Mouse (Mus musculus): ENCODE measurements around the gene Gm20431. TPM values are rescaled to one million over a fixed set of nuclear protein-coding genes. Genes with fewer than 3 reads are reported as not detected.
"Not testable (repeated sequence)": the region's sequence is repeated elsewhere in the genome, so short reads cannot be mapped to it uniquely, and the experiment has no call there.

Gm20431 gene
- polyA plus RNA-seq, 1 experiment from 2014 or later, result 2.4 TPM

DNA sequence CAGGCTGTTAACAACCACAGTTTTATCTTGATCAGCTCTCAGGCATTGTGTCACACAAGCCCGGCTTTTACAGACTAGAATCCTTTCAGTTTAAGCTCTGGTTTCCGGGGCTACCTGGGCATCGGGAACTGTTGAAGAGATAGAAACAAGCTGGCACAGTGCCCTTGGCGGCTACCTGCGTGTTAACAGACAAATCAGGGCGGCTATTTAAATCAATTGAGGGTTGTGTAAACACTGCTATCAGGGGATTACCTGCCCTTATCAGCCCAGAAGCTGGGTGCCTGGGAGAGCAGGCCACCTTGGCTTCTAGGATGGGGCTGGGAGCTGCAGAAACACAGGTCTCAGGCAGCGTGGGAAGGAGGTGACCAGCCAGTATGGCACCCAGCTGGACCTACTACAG, 8.6 kb downstream of the Gm20431 start:
- peaks cover 6% of the 10 kb centered on the region for H3K4me1 ChIP-seq
- WGBS, result 88% methylated on average over 7 of the region's 7 CpGs

DNA sequence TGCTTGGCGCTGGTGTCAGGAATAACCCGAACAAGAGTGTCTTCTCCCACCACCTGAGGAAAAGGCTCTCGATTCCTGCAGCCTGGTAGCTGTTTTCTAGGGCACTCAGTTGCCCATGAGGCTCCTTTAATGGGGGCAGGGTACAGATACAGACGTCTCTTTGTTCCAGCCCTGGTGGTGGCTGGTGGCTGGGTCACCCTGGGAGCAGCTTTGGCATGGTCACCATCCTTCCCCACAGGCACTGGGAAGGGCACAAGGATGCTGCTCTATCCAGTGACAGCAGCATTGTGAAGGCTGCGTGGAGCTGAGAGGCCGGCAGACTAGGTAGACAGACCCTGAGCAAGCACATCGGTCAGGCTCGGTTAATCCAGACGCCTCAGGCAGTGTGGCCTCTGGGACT, 9.7 kb downstream of the Gm20431 start:
- DNase-seq (ENCODE audit: low spot score), result no peak
- 91% methylated on average over 9 of the region's 9 CpGs for WGBS
- Histone ChIP-seq H3K4me3 (no peak overlapping the region), H3K9me3 (replicated peaks) (no peaks in the 10 kb centered on the region), H3K27me3 (ENCODE audit: low read depth, poor library complexity, severe bottlenecking) (no peaks in the 10 kb centered on the region), H3K27ac (replicated peaks) (no peak overlapping the region), H3K4me1 (peaks cover under 1% of the 10 kb centered on the region; the same call in 1 of the 2 replicates), H3K36me3 (peaks cover 74% of the 10 kb centered on the region)

More for the DNA sequence above, 8.6 kb downstream of the Gm20431 start:
- DNase-seq (ENCODE audit: low spot score), result no peak
- Histone ChIP-seq H3K27ac (replicated peaks) (no peak overlapping the region), H3K27me3 (ENCODE audit: low read depth, poor library complexity, severe bottlenecking) (no peaks in the 10 kb centered on the region), H3K36me3 (peaks cover 74% of the 10 kb centered on the region), H3K9me3 (replicated peaks) (no peaks in the 10 kb centered on the region), H3K4me3 (no peak overlapping the region)

DNA sequence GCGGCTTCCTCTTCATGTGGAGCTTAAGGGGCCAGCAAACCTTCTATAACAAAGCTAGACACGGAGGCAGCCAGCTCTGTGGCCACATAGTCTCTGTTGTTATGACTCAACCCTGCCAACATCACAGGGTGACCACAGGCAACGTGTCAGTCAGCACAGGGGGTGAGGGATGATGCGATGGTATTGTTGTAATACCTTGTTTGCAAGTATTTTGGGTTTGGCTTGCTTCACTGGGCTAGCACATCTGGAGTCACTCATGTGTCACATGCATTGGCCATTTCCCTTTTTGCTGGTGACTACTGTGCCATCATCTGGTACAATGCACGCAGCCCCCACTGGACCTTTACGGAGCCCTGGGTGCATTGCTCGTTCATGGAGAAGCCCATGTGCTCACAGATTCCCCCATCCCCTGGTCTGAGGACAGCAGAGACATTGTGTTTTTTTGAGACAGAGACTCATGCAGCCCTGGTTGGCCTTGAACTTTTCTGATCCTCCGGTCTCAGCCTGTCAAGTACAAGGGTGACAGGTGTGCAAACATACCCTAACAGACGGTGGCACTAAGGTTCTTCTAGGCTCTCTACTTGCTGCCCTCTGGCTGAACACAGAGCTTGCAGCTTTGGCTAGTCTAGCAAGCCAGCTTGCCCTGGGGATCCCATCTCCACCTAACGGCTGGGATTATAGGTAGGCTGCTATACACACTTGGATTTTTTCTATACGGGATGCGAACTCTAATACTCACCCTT, 11.8 kb downstream of the Gm20431 start:
- no peak overlapping the region for H3K4me3 ChIP-seq
- no peak overlapping the region for H3K27ac ChIP-seq (replicated peaks)
- H3K9me3 ChIP-seq (replicated peaks), result no peaks in the 10 kb centered on the region
- H3K27me3 ChIP-seq (ENCODE audit: low read depth, poor library complexity, severe bottlenecking), result no peaks in the 10 kb centered on the region
- H3K36me3 ChIP-seq, result peaks cover 88% of the 10 kb centered on the region
- no peaks in the 10 kb centered on the region for H3K4me1 ChIP-seq
- no peak for DNase-seq (ENCODE audit: low spot score)
- WGBS, result 94% methylated on average over 12 of the region's 12 CpGs

- 79% methylated on average over 4 of the region's 4 CpGs for WGBS
- H3K27me3 ChIP-seq (ENCODE audit: low read depth, poor library complexity, severe bottlenecking), result no peaks in the 10 kb centered on the region
- no peaks in the 10 kb centered on the region for H3K4me1 ChIP-seq
- no peak overlapping the region for H3K4me3 ChIP-seq
- DNase-seq (ENCODE audit: low spot score), result no peak
- no peaks in the 10 kb centered on the region for H3K9me3 ChIP-seq (replicated peaks)
- no peak overlapping the region for H3K27ac ChIP-seq (replicated peaks)
- H3K36me3 ChIP-seq, result peaks cover 78% of the 10 kb centered on the region
Measured at GRCm38 (mm10) chr2:167646411-167646810, 14.9 kb downstream of the Gm20431 start.

DNA sequence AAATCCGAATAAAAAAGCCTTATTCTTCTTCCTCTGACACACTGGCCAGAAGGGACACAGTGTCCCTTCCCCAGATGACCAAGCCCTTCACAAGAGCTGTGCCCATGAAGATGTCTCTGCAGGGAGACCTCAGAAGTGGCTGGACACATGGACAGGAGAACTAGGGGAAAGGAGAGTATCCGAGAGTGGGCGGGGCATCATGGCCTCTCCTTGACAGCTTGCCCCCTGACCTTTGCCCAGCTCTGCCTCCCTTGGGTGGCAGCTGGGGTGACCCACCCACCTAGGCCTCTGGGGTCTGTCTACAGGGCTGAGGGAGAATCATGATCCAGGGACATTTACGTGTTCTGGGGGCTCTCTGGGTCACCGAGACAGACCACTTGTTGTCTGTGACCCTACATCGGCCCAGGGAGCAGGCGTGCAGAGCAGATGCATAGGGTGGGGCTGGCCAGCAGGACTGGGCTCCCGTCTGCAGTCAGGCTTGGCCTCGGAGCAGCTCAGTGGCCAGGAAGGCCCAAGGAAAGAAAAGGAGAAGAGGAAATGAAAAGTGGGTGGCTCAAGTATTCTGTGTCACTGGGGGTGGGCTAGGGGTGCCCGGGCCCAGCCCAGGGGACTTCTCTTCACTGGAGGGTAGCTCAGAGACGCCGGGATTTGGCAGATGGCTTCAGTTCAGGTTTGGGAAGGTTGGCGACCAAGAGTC, 17.8 kb downstream of the Gm20431 start:
- not testable (repeated sequence) for H3K27me3 ChIP-seq (ENCODE audit: low read depth, poor library complexity, severe bottlenecking); H3K4me1 ChIP-seq; H3K9me3 ChIP-seq (replicated peaks); H3K27ac ChIP-seq (replicated peaks); DNase-seq (ENCODE audit: low spot score); H3K4me3 ChIP-seq
- peaks cover 54% of the 10 kb centered on the region for H3K36me3 ChIP-seq
- WGBS, result 88% methylated on average over 13 of the region's 13 CpGs

- H3K4me1 ChIP-seq, result no peaks in the 10 kb centered on the region
- DNase-seq (ENCODE audit: low spot score), result no peak
- H3K9me3 ChIP-seq (replicated peaks), result no peaks in the 10 kb centered on the region
- WGBS, result 89% methylated on average over 6 of the region's 6 CpGs
- H3K27me3 ChIP-seq (ENCODE audit: low read depth, poor library complexity, severe bottlenecking), result no peaks in the 10 kb centered on the region; the same call in 1 of the 2 replicates
- peaks cover 43% of the 10 kb centered on the region for H3K36me3 ChIP-seq
- no peak overlapping the region for H3K27ac ChIP-seq (replicated peaks)
- H3K4me3 ChIP-seq, result no peak overlapping the region
Measured at GRCm38 (mm10) chr2:167642164-167642563, 19.1 kb downstream of the Gm20431 start.

DNA sequence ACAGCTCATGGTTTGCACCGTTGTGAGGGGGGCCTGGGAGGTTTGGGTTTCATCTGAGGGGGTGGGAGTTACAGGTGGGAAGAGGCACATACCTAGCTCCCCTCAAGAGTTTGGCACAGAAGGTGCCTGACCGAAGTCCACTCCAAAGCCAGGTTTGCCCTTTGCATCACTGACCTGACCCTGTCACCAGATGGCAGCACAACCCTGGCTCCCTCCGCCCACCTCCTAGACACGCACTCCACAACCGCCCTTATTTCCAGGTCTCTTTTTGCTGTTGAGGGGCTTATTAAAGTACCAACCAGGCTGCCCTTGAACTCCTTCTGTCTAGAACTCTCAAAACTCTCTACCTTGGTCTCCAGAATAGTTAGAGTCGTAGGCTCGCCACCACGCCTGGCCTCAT, 20.0 kb downstream of the Gm20431 start:
- no peaks in the 10 kb centered on the region; the same call in 1 of the 2 replicates for H3K27me3 ChIP-seq (ENCODE audit: low read depth, poor library complexity, severe bottlenecking)
- no peaks in the 10 kb centered on the region for H3K9me3 ChIP-seq (replicated peaks)
- WGBS, result 49% methylated on average over 8 of the region's 8 CpGs
- no peak overlapping the region for H3K4me3 ChIP-seq
- H3K27ac ChIP-seq (replicated peaks), result no peak overlapping the region
- DNase-seq (ENCODE audit: low spot score), result no peak
- peaks cover 39% of the 10 kb centered on the region for H3K36me3 ChIP-seq
- no peaks in the 10 kb centered on the region for H3K4me1 ChIP-seq

- DNase-seq (ENCODE audit: low spot score), result peak; percentile 38
- peaks cover 28% of the 10 kb centered on the region for H3K36me3 ChIP-seq
- WGBS, result 75% methylated on average over 3 of the region's 3 CpGs
- H3K27ac ChIP-seq (replicated peaks), result no peak overlapping the region
- H3K9me3 ChIP-seq (replicated peaks), result no peaks in the 10 kb centered on the region
- H3K4me3 ChIP-seq, result no peak overlapping the region
- H3K4me1 ChIP-seq, result no peaks in the 10 kb centered on the region
- H3K27me3 ChIP-seq (ENCODE audit: low read depth, poor library complexity, severe bottlenecking), result no peaks in the 10 kb centered on the region; the same call in 1 of the 2 replicates
Measured at GRCm38 (mm10) chr2:167640279-167640678, 21.0 kb downstream of the Gm20431 start.

DNA sequence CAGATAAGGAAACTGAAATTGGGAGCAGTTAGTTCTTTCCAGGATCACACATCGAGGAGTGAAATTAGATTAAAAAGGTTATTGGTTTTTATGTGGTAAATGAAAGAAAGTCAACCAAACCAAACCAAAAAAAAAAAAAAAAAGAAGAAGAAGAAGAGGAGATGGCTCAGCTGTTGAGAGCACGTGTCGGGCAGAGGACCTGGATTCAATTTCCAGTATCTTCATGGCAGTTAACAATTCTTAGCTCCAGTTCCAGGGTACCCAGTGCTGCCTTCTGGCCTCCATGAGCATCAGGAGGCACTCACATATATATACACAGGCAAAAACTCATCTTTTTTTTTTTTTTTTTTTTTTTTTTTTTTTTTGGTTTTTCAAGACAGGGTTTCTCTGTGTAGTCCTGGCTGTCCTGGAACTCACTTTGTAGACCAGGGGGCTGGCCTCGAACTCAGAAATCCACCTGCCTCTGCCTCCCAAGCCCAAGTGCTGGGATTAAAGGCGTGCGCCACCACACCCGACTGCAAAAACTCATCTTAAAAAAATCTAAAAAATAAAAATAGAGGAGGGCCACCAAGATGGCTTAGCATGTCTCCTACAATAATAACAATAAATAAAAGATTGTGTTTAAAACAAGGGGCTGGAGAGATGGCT, 26.3 kb downstream of the Gm20431 start:
- no peak for DNase-seq (ENCODE audit: low spot score)
- Histone ChIP-seq H3K4me1 (peaks cover 48% of the 10 kb centered on the region), H3K36me3 (no peaks in the 10 kb centered on the region), H3K27ac (replicated peaks) (no peak overlapping the region), H3K4me3 (peak overlapping the region; percentile 43), H3K9me3 (replicated peaks) (no peaks in the 10 kb centered on the region), H3K27me3 (ENCODE audit: low read depth, poor library complexity, severe bottlenecking) (no peaks in the 10 kb centered on the region; the same call in 1 of the 2 replicates)
- 78% methylated on average over 7 of the region's 7 CpGs for WGBS

GRCm38 (mm10) chr2:167634338-167634770, 26.9 kb downstream of the Gm20431 start:
- DNase-seq (ENCODE audit: low spot score), result peak; percentile 95
- peak overlapping the region; percentile 43 for H3K4me3 ChIP-seq
- H3K36me3 ChIP-seq, result peaks cover 4% of the 10 kb centered on the region; the same call in 1 of the 2 replicates
- H3K9me3 ChIP-seq (replicated peaks), result no peaks in the 10 kb centered on the region
- H3K27me3 ChIP-seq (ENCODE audit: low read depth, poor library complexity, severe bottlenecking), result no peaks in the 10 kb centered on the region; the same call in 1 of the 2 replicates
- peaks cover 54% of the 10 kb centered on the region for H3K4me1 ChIP-seq
- peak overlapping the region; percentile 84 for H3K27ac ChIP-seq (replicated peaks)
- WGBS, result 2% methylated on average over 15 of the region's 15 CpGs

- no peaks in the 10 kb centered on the region for H3K9me3 ChIP-seq (replicated peaks)
- H3K4me3 ChIP-seq, result no peak overlapping the region
- DNase-seq (ENCODE audit: low spot score), result no peak
- 85% methylated on average over 6 of the region's 6 CpGs for WGBS
- H3K36me3 ChIP-seq, result peaks cover 12% of the 10 kb centered on the region
- H3K27me3 ChIP-seq (ENCODE audit: low read depth, poor library complexity, severe bottlenecking), result no peaks in the 10 kb centered on the region; the same call in 1 of the 2 replicates
- H3K27ac ChIP-seq (replicated peaks), result peak overlapping the region; percentile 84; the same call in 1 of the 2 replicates
- H3K4me1 ChIP-seq, result peaks cover 62% of the 10 kb centered on the region
Measured at GRCm38 (mm10) chr2:167633537-167633872, 27.8 kb downstream of the Gm20431 start.

DNA sequence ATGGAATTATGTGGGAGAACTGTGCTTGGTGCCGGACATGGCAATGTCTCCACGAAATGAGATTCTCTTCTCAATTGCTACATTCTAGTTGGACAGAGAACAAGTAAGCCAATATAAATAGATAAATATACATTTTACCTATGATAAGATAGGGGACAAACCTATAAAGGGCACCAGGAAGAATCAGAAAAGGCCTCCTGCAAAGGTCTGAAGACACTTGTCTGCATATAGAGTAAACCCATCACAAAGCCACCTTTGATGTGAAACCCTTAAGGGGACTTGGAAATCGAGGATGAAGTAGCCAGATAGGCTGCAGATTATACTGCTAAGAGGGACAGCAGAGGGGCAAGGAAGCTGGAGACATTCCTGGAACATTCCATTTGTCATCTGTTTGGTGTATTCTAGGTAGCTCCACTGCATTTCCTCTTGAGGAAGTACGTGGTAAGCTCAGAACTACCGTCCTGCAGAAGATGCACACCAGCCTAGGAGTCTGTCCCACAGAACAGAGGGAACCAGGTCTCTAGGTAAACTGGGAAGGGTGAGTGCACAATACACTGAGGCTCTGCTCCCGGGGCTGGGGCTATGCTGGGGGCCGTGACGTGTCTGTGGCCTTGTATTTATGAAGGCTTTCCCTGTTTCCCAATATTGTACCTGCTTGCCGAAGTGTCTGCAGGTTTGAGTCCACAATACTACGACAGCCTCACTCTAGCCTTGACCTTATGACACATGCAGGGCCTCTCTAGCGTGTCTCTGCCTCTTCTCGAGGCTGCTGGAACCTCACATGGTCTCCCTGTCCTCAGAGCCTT, 28.4 kb downstream of the Gm20431 start:
- Histone ChIP-seq H3K9me3 (replicated peaks) (no peaks in the 10 kb centered on the region), H3K27me3 (ENCODE audit: low read depth, poor library complexity, severe bottlenecking) (no peaks in the 10 kb centered on the region), H3K36me3 (peaks cover 18% of the 10 kb centered on the region), H3K4me3 (peak overlapping the region; percentile 99), H3K4me1 (peaks cover 68% of the 10 kb centered on the region), H3K27ac (replicated peaks) (peak overlapping the region; percentile 98)
- no peak for DNase-seq (ENCODE audit: low spot score)
- WGBS, result 83% methylated on average over 12 of the region's 12 CpGs
